Comparison of ENCODE assay signal across 16 mouse cellular contexts in genomic region chr14:32381619-32382018, GRCm38 (mm10). TPM values are rescaled to one million over a fixed set of nuclear protein-coding genes. Genes with fewer than 3 reads are reported as not detected.
A peak's percentile ranks its signal among the peaks of the same experiment; 100 is the strongest.
DNase-seq lines count a peak whose midpoint lies in the region; ATAC-seq and TF ChIP-seq lines count a peak whose summit lies in the region.
"Had no signal": no experiment of that assay in that cellular context is flagged by ENCODE, and none has a peak within 500 bp of the region (broad histone marks: within the 10 kb centered on the region; RNA-seq: fewer than 3 reads in every experiment).

No protein-coding gene starts in this region.

- no peak overlapping the region for H3K4me3 ChIP-seq in heart, embryonic 10.5 days
- H3K4me3 ChIP-seq in E14TG2a.4 (replicated peaks; ENCODE audit: low read length), result peak overlapping the region; percentile 7; the same call in 1 of the 2 replicates
- no peak overlapping the region for H3K4me3 ChIP-seq in liver, embryonic 12.5 days
- H3K4me3 ChIP-seq: embryonic facial prominence, embryonic 12.5 days; kidney, embryonic 15.5 days; liver, embryonic 13.5 days had no signal

- intact Hi-C loops in heart, postnatal 10 days (cut with DNase I), result no loop called here

- H3K27ac ChIP-seq in heart, embryonic 10.5 days, result no peak overlapping the region
- no peak overlapping the region for H3K27ac ChIP-seq in liver, embryonic 12.5 days
- H3K27ac ChIP-seq: embryonic facial prominence, embryonic 12.5 days; kidney, embryonic 15.5 days; liver, embryonic 13.5 days had no signal

- H3K9me3 ChIP-seq in heart, embryonic 10.5 days, result no peaks in the 10 kb centered on the region
- peaks cover 5% of the 10 kb centered on the region; the same call in 1 of the 2 replicates for H3K9me3 ChIP-seq in E14TG2a.4 (ENCODE audit: low read length)
- no peaks in the 10 kb centered on the region for H3K9me3 ChIP-seq in liver, embryonic 12.5 days (replicated peaks)
- H3K9me3 ChIP-seq: embryonic facial prominence, embryonic 12.5 days; kidney, embryonic 15.5 days; liver, embryonic 13.5 days had no signal

- H3K9ac ChIP-seq in liver, embryonic 12.5 days, result no peak overlapping the region
- H3K9ac ChIP-seq: embryonic facial prominence, embryonic 12.5 days; kidney, embryonic 15.5 days; liver, embryonic 13.5 days had no signal

- 35% methylated on average over 15 of the region's 15 CpGs for WGBS in heart, embryonic 10.5 days
- 37% methylated on average over 15 of the region's 15 CpGs for WGBS in liver, embryonic 12.5 days (ENCODE audit: insufficient replicate concordance)

- peak; percentile 10 for DNase-seq in cerebellum, adult 11-12 months
- DNase-seq in heart, postnatal 10 days, result peak; percentile 10 to 22
- DNase-seq in heart, embryonic 10.5 days (ENCODE audit: low spot score), result no peak
- peak; percentile 15 for DNase-seq in heart, postnatal 4 days
- DNase-seq in adrenal gland, postnatal 36 days, result no peak
- DNase-seq: liver, embryonic 13.5 days; lung, postnatal 36 days had no signal

- ATAC-seq in cerebellum, adult (ENCODE audit: insufficient number of reproducible peaks, low FRiP score, low TSS enrichment), result no peak
- ATAC-seq in liver, embryonic 12.5 days, result no peak

- H3K27me3 ChIP-seq in heart, embryonic 10.5 days (ENCODE audit: insufficient read depth, poor library complexity, severe bottlenecking), result peaks cover 68% of the 10 kb centered on the region
- peaks cover 83% of the 10 kb centered on the region for H3K27me3 ChIP-seq in E14TG2a.4 (ENCODE audit: insufficient read depth, low read length)
- H3K27me3 ChIP-seq in liver, embryonic 12.5 days (replicated peaks), result peaks cover 46% of the 10 kb centered on the region

- peaks cover 28% of the 10 kb centered on the region for H3K4me1 ChIP-seq in heart, embryonic 10.5 days
- peaks cover 58% of the 10 kb centered on the region for H3K4me1 ChIP-seq in E14TG2a.4 (replicated peaks; ENCODE audit: low read depth, low read length)
- no peaks in the 10 kb centered on the region for H3K4me1 ChIP-seq in liver, embryonic 12.5 days
- H3K4me1 ChIP-seq: liver, embryonic 13.5 days had no signal

- no peak for TF ChIP-seq CTCF in E14TG2a.4 (conservative IDR thresholded peaks at IDR 0.05; ENCODE audit: low read length)

- no peaks in the 10 kb centered on the region for H3K36me3 ChIP-seq in heart, embryonic 10.5 days
- no peaks in the 10 kb centered on the region for H3K36me3 ChIP-seq in E14TG2a.4 (ENCODE audit: insufficient read depth, low read length)
- no peaks in the 10 kb centered on the region for H3K36me3 ChIP-seq in liver, embryonic 12.5 days
- H3K36me3 ChIP-seq: embryonic facial prominence, embryonic 12.5 days; kidney, embryonic 15.5 days; liver, embryonic 13.5 days had no signal

- H3K4me2 ChIP-seq in liver, embryonic 12.5 days, result no peak overlapping the region
- H3K4me2 ChIP-seq: embryonic facial prominence, embryonic 12.5 days; kidney, embryonic 15.5 days; liver, embryonic 13.5 days had no signal

RNA-seq across cellular contexts. Expression of gene 1700024G13Rik, which starts 6.6 kb away (rescaled TPM):
- total RNA-seq in heart, postnatal 10 days (2021), result not detected
- polyA plus RNA-seq in heart, embryonic 10.5 days (2016; fragmentation: Nextera tagmentation; extraction: Ambion mirVana), result not detected in 2 replicates
- total RNA-seq in heart, postnatal 4 days (2021), result not detected
- not detected in 2 replicates for polyA plus RNA-seq in liver, embryonic 12.5 days (2016; fragmentation: Nextera tagmentation; extraction: Ambion mirVana)
- total RNA-seq in adrenal gland, postnatal 36 days (2021), result not detected
- total RNA-seq: hematopoietic stem cell, adult 5-6 weeks; layer of hippocampus, postnatal 25 days had no signal
- polyA plus RNA-seq: embryonic facial prominence, embryonic 12.5 days; kidney, embryonic 15.5 days; liver, embryonic 13.5 days; neural tube, embryonic 11.5 days; stomach, embryonic 16.5 days had no signal

RNA-seq across cellular contexts. Expression of gene Ogdhl, which starts 59.8 kb away (rescaled TPM):
- total RNA-seq in heart, postnatal 10 days (2021), result 10 to 100 TPM; 13.3 to 14.2 TPM
- polyA plus RNA-seq in heart, embryonic 10.5 days (2016; fragmentation: Nextera tagmentation; extraction: Ambion mirVana), result 15.3 and 22.1 TPM in 2 replicates
- total RNA-seq in heart, postnatal 4 days (2021), result 10 to 100 TPM in 1 of 2 experiments, 1 to 10 TPM in 1; 9.7 to 11.3 TPM
- polyA plus RNA-seq in liver, embryonic 12.5 days (2016; fragmentation: Nextera tagmentation; extraction: Ambion mirVana), result 2.9 and 3.6 TPM in 2 replicates
- total RNA-seq in adrenal gland, postnatal 36 days (2021), result 1 to 10 TPM; 7.0 to 7.1 TPM
- total RNA-seq: hematopoietic stem cell, adult 5-6 weeks had no signal

Comparison
In these comparisons a context has a peak if more than half of its experiments do, and no peak if none do; other contexts are left out.
1. DNase-seq: peak in cerebellum, adult 11-12 months (single experiment), heart, postnatal 10 days (2 of 2) and heart, postnatal 4 days (single experiment); none in heart, embryonic 10.5 days (single experiment) and adrenal gland, postnatal 36 days (0 of 2).